Mouse (Mus musculus): Measurements from ENCODE around the gene Il17ra.

DNA sequence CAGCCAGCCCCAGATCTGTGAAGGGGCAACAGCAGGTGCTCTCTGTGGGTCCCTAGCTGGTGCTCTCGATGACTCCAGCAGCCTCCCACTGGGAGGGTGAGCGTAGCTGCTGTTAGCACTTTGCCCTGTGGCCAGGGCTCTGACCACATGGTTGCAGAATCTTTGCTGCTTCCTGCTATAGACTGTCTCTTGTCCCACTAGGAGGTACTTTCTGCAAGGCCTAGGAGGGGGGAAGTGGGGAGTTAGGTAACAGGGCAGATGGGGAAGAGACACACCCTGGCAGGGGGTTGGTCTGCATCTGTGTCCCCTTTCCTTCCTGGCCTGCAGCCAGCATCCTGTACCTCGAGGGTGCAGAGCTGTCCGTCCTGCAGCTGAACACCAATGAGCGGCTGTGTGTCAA lies 10.4 kb downstream of the Il17ra start:
- TF ChIP-seq TCF3 (IDR thresholded peaks at IDR 0.05; ENCODE audit: insufficient read length, low read depth) (no peak), POLR2A (IDR thresholded peaks at IDR 0.05; ENCODE audit: insufficient read length, low read depth) (no peak), MAX (IDR thresholded peaks at IDR 0.05; ENCODE audit: low read depth) (no peak), MYOG (IDR thresholded peaks at IDR 0.05; ENCODE audit: control insufficient read depth in 1 of 3, insufficient read depth in 1 of 3, insufficient read length in 2 of 3, low read depth in 2 of 3) (peak in 1 of 3 experiments; percentile 15), E2F4 (IDR thresholded peaks at IDR 0.05; ENCODE audit: insufficient read depth) (no peak), CEBPB (IDR thresholded peaks at IDR 0.05; ENCODE audit: insufficient read depth, poor library complexity, severe bottlenecking) (no peak), POLR2AphosphoS2 (IDR thresholded peaks at IDR 0.05; ENCODE audit: insufficient read length, low read depth) (no peak), USF1 (IDR thresholded peaks at IDR 0.05; ENCODE audit: low read depth) (no peak), SRF (IDR thresholded peaks at IDR 0.05; ENCODE audit: control insufficient read depth, insufficient read length, low read depth) (no peak)
